Mouse (Mus musculus) liver, embryonic 14.5 days (tissue): ENCODE data around the gene Taf5.

Source experiments
- CTCF ChIP-seq: IDR thresholded peaks from 2 replicates; pipeline ENCODE4 v1.5.1; 2016; ENCODE audit warnings: antibody characterized with exemption, low read depth, control low read depth
- EP300 ChIP-seq: IDR thresholded peaks from 2 replicates; pipeline ENCODE4 v1.6.1; 2016; ENCODE audit warnings: antibody characterized with exemption, low read depth

GRCm38 (mm10) chr19:47067924-47068611, 522 bp downstream of the Taf5 start:
- peak; percentile 50 for TF ChIP-seq CTCF
- no peak for TF ChIP-seq EP300
